Mouse (Mus musculus): ENCODE results near the gene Fam13a.

The Fam13a gene

GRCm38 (mm10) chr6:58893307-58893706 is 131.0 kb downstream of the Fam13a start:
- no peak for DNase-seq (ENCODE audit: low read depth in 1 of 2, low spot score in 2 of 2)

DNA sequence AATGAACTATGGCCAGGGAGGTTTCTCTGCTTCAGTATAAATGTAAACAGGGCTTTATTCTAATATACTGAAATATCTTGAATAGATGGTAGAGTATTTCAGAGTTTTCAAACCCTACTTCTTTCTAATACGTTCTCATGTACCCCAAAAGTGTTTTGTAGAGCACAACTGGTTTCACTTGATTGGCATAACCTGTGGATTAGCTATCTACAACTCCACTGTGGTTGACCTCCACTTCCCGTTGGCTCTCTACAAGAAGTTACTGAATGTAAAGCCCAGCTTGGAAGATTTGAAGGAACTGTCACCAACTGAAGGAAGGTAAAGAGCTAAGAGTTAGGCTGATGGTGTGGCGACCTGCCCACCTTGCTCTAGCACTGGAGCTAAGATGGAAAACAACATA is 134.4 kb downstream of the Fam13a start:
- DNase-seq (ENCODE audit: low read depth in 1 of 2, low spot score in 2 of 2), result no peak

- no peak for DNase-seq (ENCODE audit: low read depth in 1 of 2, low spot score in 2 of 2)
These were observed 142.1 kb downstream of the Fam13a start for GRCm38 (mm10) chr6:58882271-58882670.

Measured in monocyte, adult 2 months (primary cell).